Mouse (Mus musculus) heart, adult 10 weeks (tissue): ENCODE measurements around the gene Skint1. TPM values are rescaled to one million over a fixed set of nuclear protein-coding genes. Genes with fewer than 3 reads are reported as not detected.

Source experiments
- polyA plus RNA-seq: library from polyadenylated mRNA; stranded (reverse); fragments of 350-450 nt; fragmentation: Illumina TruSeq; extraction: RNeasy Lipid Tissue Mini Kit (QIAGEN cat#74804); gene quantifications from one replicate; pipeline ENCODE4 v1.2.3, GENCODE M21; 2014; ENCODE audit warnings: low read depth, low replicate concordance

Gene Skint1
- not detected for polyA plus RNA-seq

DNA sequence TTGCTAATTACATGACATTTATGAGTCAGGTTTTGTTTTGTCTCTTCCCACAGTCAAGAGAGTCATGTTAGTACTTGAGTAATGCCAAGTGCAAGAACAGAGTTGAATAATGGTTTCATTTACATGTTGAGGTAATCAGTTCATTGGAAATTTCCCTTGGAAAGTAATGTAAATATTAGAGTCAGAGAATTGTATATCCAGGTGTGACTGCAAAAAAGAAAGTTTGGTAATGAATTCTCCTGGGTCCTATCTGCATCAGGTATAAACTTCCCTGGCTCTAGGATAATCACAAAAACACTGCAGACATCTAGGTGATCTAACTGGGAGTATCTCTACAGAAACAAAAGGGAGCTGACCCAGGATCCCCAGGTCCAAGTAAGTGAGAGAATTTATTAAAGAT, at the start of gene Skint1:
TSS of gene Skint1 (plus strand) at position 301 of the 400 bp plus-strand sequence.

GRCm38 (mm10) chr4:111972623-111973022, 33.4 kb upstream of the Skint1 start, which contains the start of gene Skint7:
Gene Skint7 (plus strand): TSS chr4:111972923.

GRCm38 (mm10) chr4:112071716-112072115, 65.6 kb downstream of the Skint1 start, which contains the start of gene Skint4:
Gene Skint4 (plus strand): TSS chr4:112072016.

Other genes with a start within 250 kb of the Skint1 start
- gene Slc5a9, start 103.4 kb upstream of the Skint1 start, polyA plus RNA-seq: not detected
- not detected for gene Skint8, start 86.9 kb upstream of the Skint1 start, polyA plus RNA-seq
- gene Skint7, start 33.3 kb upstream of the Skint1 start, polyA plus RNA-seq: not detected
- gene Skint4, start 65.7 kb downstream of the Skint1 start, polyA plus RNA-seq: not detected
- gene Skint3, start 226.0 kb downstream of the Skint1 start, polyA plus RNA-seq: not detected